Mouse (Mus musculus): ENCODE measurements around the gene Dok7. TPM values are rescaled to one million over a fixed set of nuclear protein-coding genes. Genes with fewer than 3 reads are reported as not detected.

Gene Dok7
- 1.8 and 2.1 TPM in 2 replicates for polyA plus RNA-seq (2015; fragmentation: Nextera tagmentation; extraction: Ambion mirVana)

- Histone ChIP-seq H3K27me3 (replicated peaks) (peaks cover 25% of the 10 kb centered on the region), H3K9ac (peak within 1 kb of the TSS; percentile 22; the same call in 1 of the 2 replicates), H3K4me1 (peaks cover 12% of the 10 kb centered on the region; the same call in 1 of the 2 replicates), H3K9me3 (no peaks in the 10 kb centered on the region), H3K4me3 (replicated peaks) (peak within 1 kb of the TSS; percentile 58), H3K36me3 (no peaks in the 10 kb centered on the region), H3K4me2 (peak within 1 kb of the TSS; percentile 96), H3K27ac (no peak within 1 kb of the TSS)
- ATAC-seq (ENCODE audit: insufficient read depth, low FRiP score, low read depth), result peak; percentile 67
- under 1% methylated on average over 74 of the region's 74 CpGs for WGBS
Measured at GRCm38 (mm10) chr5:35056604-35057432, at the start of gene Dok7. TSS of gene Dok7 (plus strand) at chr5:35056766.

GRCm38 (mm10) chr5:35009163-35009562 is 47.4 kb upstream of the Dok7 start:
- no peaks in the 10 kb centered on the region for H3K4me1 ChIP-seq
- no peak overlapping the region for H3K4me3 ChIP-seq (replicated peaks)
- no peak overlapping the region for H3K27ac ChIP-seq
- no peaks in the 10 kb centered on the region for H3K36me3 ChIP-seq
- no peak overlapping the region for H3K9ac ChIP-seq
- no peaks in the 10 kb centered on the region for H3K9me3 ChIP-seq
- H3K4me2 ChIP-seq, result no peak overlapping the region
- no peaks in the 10 kb centered on the region for H3K27me3 ChIP-seq (replicated peaks)
- no peak for ATAC-seq (ENCODE audit: insufficient read depth, low FRiP score, low read depth)
- WGBS, result 88% methylated on average over 4 of the region's 4 CpGs

DNA sequence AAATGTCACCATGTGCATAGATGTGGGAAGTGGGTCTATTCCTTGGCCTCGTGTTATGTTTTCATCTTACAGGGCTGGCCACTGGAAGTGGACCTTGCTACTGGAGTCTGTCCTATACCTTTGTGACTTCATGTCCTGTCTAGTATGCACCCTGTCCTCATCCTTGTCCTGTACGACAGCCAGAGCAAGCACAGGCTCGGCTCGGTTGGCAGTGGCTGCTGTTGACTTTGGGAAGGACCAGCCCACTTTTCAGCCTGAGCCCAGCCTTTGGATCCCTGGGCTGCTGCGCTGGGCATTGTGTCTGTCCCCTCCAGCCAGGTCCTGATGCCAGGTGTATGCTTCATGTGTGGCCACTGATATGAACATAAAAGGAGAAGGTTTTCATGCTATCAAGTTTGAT is 45.9 kb upstream of the Dok7 start:
- Histone ChIP-seq H3K9me3 (no peaks in the 10 kb centered on the region), H3K27me3 (replicated peaks) (no peaks in the 10 kb centered on the region), H3K27ac (no peak overlapping the region), H3K4me2 (no peak overlapping the region), H3K36me3 (no peaks in the 10 kb centered on the region), H3K4me1 (no peaks in the 10 kb centered on the region), H3K9ac (no peak overlapping the region), H3K4me3 (replicated peaks) (no peak overlapping the region)
- 75% methylated on average over 5 of the region's 5 CpGs for WGBS
- ATAC-seq (ENCODE audit: insufficient read depth, low FRiP score, low read depth), result 0 out of 2 replicates have a peak, but pooled peaks have one; percentile 19

DNA sequence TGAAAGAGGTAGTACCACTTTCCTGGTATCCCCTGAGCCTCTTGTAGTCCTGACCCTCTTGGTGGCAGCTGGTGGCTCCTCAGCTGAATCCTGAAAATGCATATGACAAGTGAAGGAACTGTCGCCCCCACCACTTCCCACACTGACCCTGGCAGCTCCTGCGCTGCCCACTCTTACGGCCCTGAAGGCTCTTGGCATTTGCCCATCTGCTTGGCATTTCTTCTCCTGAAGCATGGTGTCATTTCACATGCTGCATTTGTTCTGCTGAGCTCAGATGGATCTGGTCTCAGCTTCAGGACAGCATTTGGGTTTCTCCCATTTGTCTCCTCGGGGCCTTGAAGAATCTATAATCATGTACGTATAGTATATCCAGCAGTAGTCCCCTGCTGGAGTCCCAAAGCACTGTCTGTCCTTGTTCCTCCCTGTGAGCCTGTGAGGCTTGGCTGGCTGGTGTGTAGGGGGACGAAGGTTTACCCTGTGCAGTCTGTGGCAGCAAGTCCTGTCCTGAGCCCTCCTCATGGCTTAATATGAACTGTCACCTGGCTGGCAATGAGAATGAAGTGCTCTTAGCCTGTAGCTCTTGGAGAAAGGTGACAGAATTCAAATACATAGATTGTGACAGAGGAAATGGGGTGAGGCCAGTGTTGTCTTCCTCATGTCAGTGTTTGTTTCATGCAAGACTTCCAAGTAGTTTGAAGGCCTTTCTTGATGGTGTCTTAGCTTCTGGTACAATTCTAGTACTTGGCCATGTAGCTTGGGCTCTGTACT is 45.2 kb upstream of the Dok7 start:
- no peak for ATAC-seq (ENCODE audit: insufficient read depth, low FRiP score, low read depth)
- WGBS, result 93% methylated on average over 6 of the region's 6 CpGs

GRCm38 (mm10) chr5:35014036-35014435 is 42.5 kb upstream of the Dok7 start:
- Histone ChIP-seq H3K4me1 (peaks cover 3% of the 10 kb centered on the region; the same call in 1 of the 2 replicates), H3K4me2 (no peak overlapping the region), H3K4me3 (replicated peaks) (no peak overlapping the region), H3K9ac (no peak overlapping the region), H3K27ac (no peak overlapping the region), H3K27me3 (replicated peaks) (no peaks in the 10 kb centered on the region), H3K36me3 (no peaks in the 10 kb centered on the region), H3K9me3 (no peaks in the 10 kb centered on the region)
- 81% methylated on average over 6 of the region's 6 CpGs for WGBS
- ATAC-seq (ENCODE audit: insufficient read depth, low FRiP score, low read depth), result no peak

More for the DNA sequence above, 45.2 kb upstream of the Dok7 start:
- no peak overlapping the region for H3K4me2 ChIP-seq
- no peak overlapping the region for H3K27ac ChIP-seq
- no peaks in the 10 kb centered on the region for H3K4me1 ChIP-seq
- no peak overlapping the region for H3K4me3 ChIP-seq (replicated peaks)
- H3K36me3 ChIP-seq, result no peaks in the 10 kb centered on the region
- H3K9ac ChIP-seq, result no peak overlapping the region
- no peaks in the 10 kb centered on the region for H3K27me3 ChIP-seq (replicated peaks)
- H3K9me3 ChIP-seq, result no peaks in the 10 kb centered on the region

GRCm38 (mm10) chr5:35019673-35020300 is 36.8 kb upstream of the Dok7 start:
- no peak for ATAC-seq (ENCODE audit: insufficient read depth, low FRiP score, low read depth)
- H3K4me3 ChIP-seq (replicated peaks), result no peak overlapping the region
- H3K36me3 ChIP-seq, result peaks cover 8% of the 10 kb centered on the region; the same call in 1 of the 2 replicates
- 69% methylated on average over 9 of the region's 9 CpGs for WGBS
- no peak overlapping the region for H3K4me2 ChIP-seq
- no peaks in the 10 kb centered on the region for H3K9me3 ChIP-seq
- H3K9ac ChIP-seq, result no peak overlapping the region
- peak overlapping the region; percentile 62; the same call in 1 of the 2 replicates for H3K27ac ChIP-seq
- H3K27me3 ChIP-seq (replicated peaks), result no peaks in the 10 kb centered on the region
- H3K4me1 ChIP-seq, result peaks cover 9% of the 10 kb centered on the region; the same call in 1 of the 2 replicates

GRCm38 (mm10) chr5:35020410-35021241 is 35.9 kb upstream of the Dok7 start:
- Histone ChIP-seq H3K9me3 (no peaks in the 10 kb centered on the region), H3K4me1 (peaks cover 9% of the 10 kb centered on the region; the same call in 1 of the 2 replicates), H3K27ac (peak overlapping the region; percentile 62), H3K27me3 (replicated peaks) (no peaks in the 10 kb centered on the region), H3K4me2 (no peak overlapping the region), H3K9ac (no peak overlapping the region), H3K36me3 (peaks cover 9% of the 10 kb centered on the region; the same call in 1 of the 2 replicates), H3K4me3 (replicated peaks) (no peak overlapping the region)
- WGBS, result 70% methylated on average over 9 of the region's 9 CpGs
- ATAC-seq (ENCODE audit: insufficient read depth, low FRiP score, low read depth), result no peak

DNA sequence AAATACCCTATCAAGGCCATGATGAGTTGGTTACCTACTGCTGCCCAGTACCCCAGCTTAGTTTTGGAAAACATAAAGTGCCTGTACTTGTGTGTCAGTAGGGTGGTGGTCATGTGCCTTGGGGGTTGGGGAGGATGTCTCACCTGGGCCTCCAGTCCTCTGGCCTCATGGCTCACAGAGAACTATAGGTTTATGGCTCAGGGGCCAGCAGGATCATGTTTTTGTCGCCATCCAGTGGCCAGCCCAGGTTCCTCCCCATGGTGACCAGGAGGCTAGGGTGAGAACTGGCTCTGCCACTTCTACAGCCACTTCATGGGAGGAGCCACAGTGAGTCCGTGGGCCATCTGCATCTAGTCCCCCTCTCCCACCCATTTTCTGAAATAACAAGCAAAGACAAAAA is 31.6 kb upstream of the Dok7 start:
- H3K4me1 ChIP-seq, result 0 out of 2 replicates have a peak, but pooled peaks cover 5% of the 10 kb centered on the region
- H3K9ac ChIP-seq, result no peak overlapping the region
- peaks cover 29% of the 10 kb centered on the region for H3K36me3 ChIP-seq
- no peaks in the 10 kb centered on the region for H3K27me3 ChIP-seq (replicated peaks)
- H3K27ac ChIP-seq, result no peak overlapping the region
- no peaks in the 10 kb centered on the region for H3K9me3 ChIP-seq
- no peak overlapping the region for H3K4me3 ChIP-seq (replicated peaks)
- peak; percentile 66; the same call in 1 of the 2 replicates for ATAC-seq (ENCODE audit: insufficient read depth, low FRiP score, low read depth)
- 17% methylated on average over 2 of the region's 2 CpGs for WGBS
- H3K4me2 ChIP-seq, result no peak overlapping the region

DNA sequence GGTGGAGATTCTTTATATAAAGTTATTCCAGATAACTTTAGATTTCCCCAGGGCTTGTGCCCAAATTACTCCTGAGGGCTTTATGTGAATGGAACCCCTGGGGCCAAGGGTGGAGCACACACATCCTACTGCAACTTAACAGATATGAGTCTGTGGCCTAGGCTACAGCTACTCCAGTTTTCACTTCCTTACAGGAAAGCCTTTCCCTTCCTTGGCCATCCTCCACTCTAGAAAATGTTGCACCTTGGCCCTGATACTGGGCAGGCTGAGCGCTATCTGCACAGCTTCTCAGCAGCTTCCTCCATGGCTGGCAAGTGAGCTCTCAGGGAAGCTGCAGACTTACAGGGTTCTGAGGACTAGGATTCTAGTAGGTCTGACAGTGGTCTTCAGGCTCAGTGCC is 27.3 kb upstream of the Dok7 start:
- ATAC-seq (ENCODE audit: insufficient read depth, low FRiP score, low read depth), result no peak
- Histone ChIP-seq H3K4me1 (no peaks in the 10 kb centered on the region), H3K27me3 (replicated peaks) (no peaks in the 10 kb centered on the region), H3K36me3 (peaks cover 29% of the 10 kb centered on the region), H3K4me2 (no peak overlapping the region), H3K27ac (no peak overlapping the region), H3K9ac (no peak overlapping the region), H3K9me3 (no peaks in the 10 kb centered on the region), H3K4me3 (replicated peaks) (no peak overlapping the region)
- WGBS, result 90% methylated on average over 1 of the region's 1 CpGs

DNA sequence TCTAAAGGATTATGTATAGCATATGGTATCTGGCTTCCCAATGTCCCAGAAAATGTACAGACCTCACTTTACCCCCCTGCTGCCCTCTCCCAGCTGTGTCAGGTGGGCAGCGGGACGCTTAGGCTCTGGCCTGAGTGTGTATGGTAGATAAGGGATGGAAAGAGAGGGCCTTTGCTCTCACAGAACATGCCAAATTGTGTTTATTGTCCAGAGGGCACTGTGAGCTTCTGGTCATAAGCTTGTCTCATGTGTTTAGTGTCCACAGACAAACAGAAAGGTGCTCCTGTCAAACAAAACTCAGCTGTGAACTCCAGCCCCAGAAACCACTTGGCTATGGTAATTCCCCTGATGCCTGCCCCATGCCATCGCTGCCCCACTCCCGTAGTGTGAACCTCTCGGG is 26.8 kb upstream of the Dok7 start:
- H3K36me3 ChIP-seq, result peaks cover 29% of the 10 kb centered on the region
- H3K9ac ChIP-seq, result no peak overlapping the region
- no peaks in the 10 kb centered on the region for H3K27me3 ChIP-seq (replicated peaks)
- H3K4me2 ChIP-seq, result no peak overlapping the region
- 94% methylated on average over 5 of the region's 5 CpGs for WGBS
- ATAC-seq (ENCODE audit: insufficient read depth, low FRiP score, low read depth), result no peak
- H3K27ac ChIP-seq, result no peak overlapping the region
- no peaks in the 10 kb centered on the region for H3K9me3 ChIP-seq
- no peak overlapping the region for H3K4me3 ChIP-seq (replicated peaks)
- H3K4me1 ChIP-seq, result no peaks in the 10 kb centered on the region

- Histone ChIP-seq H3K4me1 (no peaks in the 10 kb centered on the region), H3K4me3 (replicated peaks) (no peak overlapping the region), H3K4me2 (no peak overlapping the region), H3K27me3 (replicated peaks) (no peaks in the 10 kb centered on the region), H3K27ac (no peak overlapping the region; the same call in 1 of the 2 replicates), H3K9me3 (no peaks in the 10 kb centered on the region), H3K9ac (no peak overlapping the region), H3K36me3 (peaks cover 17% of the 10 kb centered on the region)
- 74% methylated on average over 5 of the region's 5 CpGs for WGBS
- ATAC-seq (ENCODE audit: insufficient read depth, low FRiP score, low read depth), result no peak
Measured at GRCm38 (mm10) chr5:35033068-35033467, 23.5 kb upstream of the Dok7 start.

Measured in stomach, embryonic 15.5 days (tissue).